Mouse (Mus musculus): ENCODE measurements around the gene Osbp2. TPM values are rescaled to one million over a fixed set of nuclear protein-coding genes. Genes with fewer than 3 reads are reported as not detected.

The Osbp2 gene
- total RNA-seq, 1 experiment: 0.27 TPM

DNA sequence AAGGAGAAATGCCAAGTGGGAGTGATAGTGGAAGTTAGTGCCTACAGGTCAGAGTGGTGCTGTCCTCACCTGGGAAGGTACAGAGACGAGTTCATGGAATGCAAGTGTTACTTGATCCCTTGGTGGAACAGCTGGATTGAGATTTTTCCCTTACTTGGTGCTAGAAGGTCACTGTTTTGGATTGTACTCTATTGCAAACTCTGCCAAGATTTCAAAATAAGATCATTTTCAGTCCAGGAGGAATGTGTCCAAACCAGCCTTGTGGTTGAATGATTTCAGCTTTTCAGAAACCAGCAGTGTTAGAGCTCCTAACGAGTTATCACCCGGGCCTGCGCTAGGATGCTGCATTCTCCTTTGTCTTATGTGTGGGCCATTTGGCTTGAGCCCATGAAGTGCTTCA lies 189.2 kb downstream of the Osbp2 start:
- Histone ChIP-seq H3K4me3 (ENCODE audit: insufficient read depth in 1 of 2, low read depth in 1 of 2, low read length in 2 of 2, poor library complexity in 1 of 2, severe bottlenecking in 1 of 2) (no peak overlapping the region), H3K9me3 (ENCODE audit: control insufficient read depth, insufficient read depth, low read depth, low read length) (no peaks in the 10 kb centered on the region), H3K27ac (ENCODE audit: insufficient read depth, low read depth, low read length, poor library complexity, severe bottlenecking) (no peak overlapping the region), H3K4me1 (ENCODE audit: control insufficient read depth in 2 of 2, insufficient read depth in 2 of 2, low read length in 2 of 2, poor library complexity in 1 of 2) (no peaks in the 10 kb centered on the region), H3K36me3 (ENCODE audit: control insufficient read depth, insufficient read depth, low read length, poor library complexity, severe bottlenecking) (peaks cover 39% of the 10 kb centered on the region), H3K9ac (ENCODE audit: insufficient read depth, low read depth, low read length, poor library complexity, severe bottlenecking) (no peak overlapping the region)
- TF ChIP-seq CHD2 (IDR thresholded peaks at IDR 0.05; ENCODE audit: low read depth, low read length): no peak
- no peak for TF ChIP-seq HCFC1 (IDR thresholded peaks at IDR 0.05; ENCODE audit: borderline replicate concordance, insufficient read depth, low read length)
- TF ChIP-seq MAFK (IDR thresholded peaks at IDR 0.05; ENCODE audit: insufficient read depth, low read depth, low read length): no peak
- TF ChIP-seq ZC3H11A (IDR thresholded peaks at IDR 0.05; ENCODE audit: borderline replicate concordance, low read depth, low read length): no peak
- TF ChIP-seq ZNF384 (IDR thresholded peaks at IDR 0.05; ENCODE audit: low read depth, low read length): no peak
- DNase-seq (ENCODE audit: low read depth, low spot score): no peak
- in situ Hi-C loops (cut with MboI; ENCODE audit: low sequenced_read_pairs in 2 of 2, unreplicated experiment in 2 of 2): no loop called here

GRCm38 (mm10) chr11:3671000-3671628 lies 192.6 kb downstream of the Osbp2 start:
- Histone ChIP-seq H3K9me3 (ENCODE audit: control insufficient read depth, insufficient read depth, low read depth, low read length) (no peaks in the 10 kb centered on the region), H3K36me3 (ENCODE audit: control insufficient read depth, insufficient read depth, low read length, poor library complexity, severe bottlenecking) (peaks cover 20% of the 10 kb centered on the region), H3K4me1 (ENCODE audit: control insufficient read depth in 2 of 2, insufficient read depth in 2 of 2, low read length in 2 of 2, poor library complexity in 1 of 2) (no peaks in the 10 kb centered on the region; a peak in 1 of 4 replicates), H3K27ac (ENCODE audit: insufficient read depth, low read depth, low read length, poor library complexity, severe bottlenecking) (no peak overlapping the region), H3K9ac (ENCODE audit: insufficient read depth, low read depth, low read length, poor library complexity, severe bottlenecking) (no peak overlapping the region), H3K4me3 (ENCODE audit: insufficient read depth in 1 of 2, low read depth in 1 of 2, low read length in 2 of 2, poor library complexity in 1 of 2, severe bottlenecking in 1 of 2) (no peak overlapping the region)
- DNase-seq (ENCODE audit: low read depth, low spot score): no peak
- in situ Hi-C loops (cut with MboI; ENCODE audit: low sequenced_read_pairs in 2 of 2, unreplicated experiment in 2 of 2): no loop called here
- TF ChIP-seq CHD2 (IDR thresholded peaks at IDR 0.05; ENCODE audit: low read depth, low read length) (no peak), MAFK (IDR thresholded peaks at IDR 0.05; ENCODE audit: insufficient read depth, low read depth, low read length) (no peak), HCFC1 (IDR thresholded peaks at IDR 0.05; ENCODE audit: borderline replicate concordance, insufficient read depth, low read length) (no peak), ZC3H11A (IDR thresholded peaks at IDR 0.05; ENCODE audit: borderline replicate concordance, low read depth, low read length) (no peak), ZNF384 (IDR thresholded peaks at IDR 0.05; ENCODE audit: low read depth, low read length) (no peak)

DNA sequence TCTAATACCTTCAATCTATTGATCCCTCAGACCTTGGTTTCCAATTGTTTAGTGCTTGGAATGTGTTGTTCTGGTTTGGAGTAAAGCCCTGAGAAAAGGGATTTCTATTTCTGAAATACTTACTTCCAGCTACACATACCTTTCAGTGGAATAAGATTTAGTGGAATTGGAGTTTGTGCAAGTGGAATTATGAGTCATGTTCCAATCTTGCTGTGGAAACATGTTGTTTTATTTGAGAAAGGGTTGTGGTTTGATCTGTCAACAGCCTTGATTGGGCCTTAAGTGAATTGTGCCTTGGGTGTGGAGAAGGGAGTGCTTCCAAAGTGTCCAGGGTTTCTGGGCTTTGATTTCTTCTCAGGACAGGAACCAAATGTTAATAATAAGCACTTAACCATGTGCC lies 193.9 kb downstream of the Osbp2 start:
- Histone ChIP-seq H3K9ac (ENCODE audit: insufficient read depth, low read depth, low read length, poor library complexity, severe bottlenecking) (no peak overlapping the region), H3K27ac (ENCODE audit: insufficient read depth, low read depth, low read length, poor library complexity, severe bottlenecking) (no peak overlapping the region), H3K9me3 (ENCODE audit: control insufficient read depth, insufficient read depth, low read depth, low read length) (no peaks in the 10 kb centered on the region), H3K4me1 (ENCODE audit: control insufficient read depth in 2 of 2, insufficient read depth in 2 of 2, low read length in 2 of 2, poor library complexity in 1 of 2) (no peaks in the 10 kb centered on the region; a peak in 1 of 4 replicates), H3K4me3 (ENCODE audit: insufficient read depth in 1 of 2, low read depth in 1 of 2, low read length in 2 of 2, poor library complexity in 1 of 2, severe bottlenecking in 1 of 2) (no peak overlapping the region), H3K36me3 (ENCODE audit: control insufficient read depth, insufficient read depth, low read length, poor library complexity, severe bottlenecking) (peaks cover 11% of the 10 kb centered on the region)
- DNase-seq (ENCODE audit: low read depth, low spot score): no peak
- in situ Hi-C loops (cut with MboI; ENCODE audit: low sequenced_read_pairs in 2 of 2, unreplicated experiment in 2 of 2): no loop called here
- no peak for TF ChIP-seq MAFK (IDR thresholded peaks at IDR 0.05; ENCODE audit: insufficient read depth, low read depth, low read length)
- no peak for TF ChIP-seq ZC3H11A (IDR thresholded peaks at IDR 0.05; ENCODE audit: borderline replicate concordance, low read depth, low read length)
- no peak for TF ChIP-seq ZNF384 (IDR thresholded peaks at IDR 0.05; ENCODE audit: low read depth, low read length)
- no peak for TF ChIP-seq HCFC1 (IDR thresholded peaks at IDR 0.05; ENCODE audit: borderline replicate concordance, insufficient read depth, low read length)
- no peak for TF ChIP-seq CHD2 (IDR thresholded peaks at IDR 0.05; ENCODE audit: low read depth, low read length)

DNA sequence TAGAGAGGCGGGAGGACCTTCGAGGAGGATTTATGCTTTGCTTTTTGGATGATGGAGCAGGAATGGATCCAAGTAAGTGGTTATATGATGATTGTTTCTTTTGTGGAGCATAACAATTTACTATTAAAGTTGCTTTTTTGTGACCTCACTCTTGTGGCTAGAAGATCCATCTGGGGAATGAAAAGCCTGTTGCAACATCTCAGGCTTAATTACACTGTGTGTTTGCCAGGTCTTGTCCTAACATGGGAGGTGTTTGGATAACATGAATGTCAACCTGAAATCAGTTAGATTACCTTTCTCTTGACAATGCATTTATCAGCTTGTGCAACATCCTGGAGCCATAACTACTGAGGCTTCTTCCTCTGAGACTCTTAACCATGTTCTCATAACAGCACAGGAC lies 194.9 kb downstream of the Osbp2 start:
- H3K36me3 ChIP-seq (ENCODE audit: control insufficient read depth, insufficient read depth, low read length, poor library complexity, severe bottlenecking): peaks cover 4% of the 10 kb centered on the region
- H3K9ac ChIP-seq (ENCODE audit: insufficient read depth, low read depth, low read length, poor library complexity, severe bottlenecking): no peak overlapping the region
- no peaks in the 10 kb centered on the region for H3K9me3 ChIP-seq (ENCODE audit: control insufficient read depth, insufficient read depth, low read depth, low read length)
- no peak for TF ChIP-seq MAFK (IDR thresholded peaks at IDR 0.05; ENCODE audit: insufficient read depth, low read depth, low read length)
- no peak for TF ChIP-seq HCFC1 (IDR thresholded peaks at IDR 0.05; ENCODE audit: borderline replicate concordance, insufficient read depth, low read length)
- no peak for TF ChIP-seq CHD2 (IDR thresholded peaks at IDR 0.05; ENCODE audit: low read depth, low read length)
- no peak for TF ChIP-seq ZC3H11A (IDR thresholded peaks at IDR 0.05; ENCODE audit: borderline replicate concordance, low read depth, low read length)
- TF ChIP-seq ZNF384 (IDR thresholded peaks at IDR 0.05; ENCODE audit: low read depth, low read length): no peak
- H3K4me3 ChIP-seq (ENCODE audit: insufficient read depth in 1 of 2, low read depth in 1 of 2, low read length in 2 of 2, poor library complexity in 1 of 2, severe bottlenecking in 1 of 2): no peak overlapping the region
- in situ Hi-C loops (cut with MboI; ENCODE audit: low sequenced_read_pairs in 2 of 2, unreplicated experiment in 2 of 2): no loop called here
- H3K4me1 ChIP-seq (ENCODE audit: control insufficient read depth in 2 of 2, insufficient read depth in 2 of 2, low read length in 2 of 2, poor library complexity in 1 of 2): no peaks in the 10 kb centered on the region; a peak in 1 of 4 replicates
- H3K27ac ChIP-seq (ENCODE audit: insufficient read depth, low read depth, low read length, poor library complexity, severe bottlenecking): no peak overlapping the region
- DNase-seq (ENCODE audit: low read depth, low spot score): no peak

All from ES-E14 (cell line).